8 mouse cellular contexts compared by ENCODE assay signal in genomic region chr3:90446389-90447122, GRCm38 (mm10). TPM values are rescaled to one million over a fixed set of nuclear protein-coding genes. Genes with fewer than 3 reads are reported as not detected.
DNase-seq lines count a peak whose midpoint lies in the region; ATAC-seq and TF ChIP-seq lines count a peak whose summit lies in the region.

No protein-coding gene starts in this region.

- H3K4me1 ChIP-seq in heart, embryonic 13.5 days = peaks cover 28% of the 10 kb centered on the region
- H3K4me1 ChIP-seq in kidney, embryonic 16.5 days (ENCODE audit: insufficient read depth, low read length) = peaks cover 20% of the 10 kb centered on the region
- peaks cover 13% of the 10 kb centered on the region; the same call in 1 of the 2 replicates for H3K4me1 ChIP-seq in midbrain, postnatal 0 days (ENCODE audit: insufficient read depth, low read length)
- peaks cover 18% of the 10 kb centered on the region for H3K4me1 ChIP-seq in testis, adult 2 months (ENCODE audit: control insufficient read depth, insufficient read depth, low read length)

- H3K27me3 ChIP-seq in heart, embryonic 13.5 days (replicated peaks) = no peaks in the 10 kb centered on the region
- no peaks in the 10 kb centered on the region for H3K27me3 ChIP-seq in kidney, embryonic 16.5 days (ENCODE audit: insufficient read depth, low read length)
- no peaks in the 10 kb centered on the region for H3K27me3 ChIP-seq in midbrain, postnatal 0 days (ENCODE audit: insufficient read depth, low read length)
- no peaks in the 10 kb centered on the region for H3K27me3 ChIP-seq in testis, adult 2 months (ENCODE audit: control insufficient read depth, insufficient read depth, low read length)

- H3K4me3 ChIP-seq in heart, embryonic 13.5 days = peak overlapping the region; percentile 39
- peak overlapping the region; percentile 27 for H3K4me3 ChIP-seq in kidney, embryonic 16.5 days (ENCODE audit: low read length)
- peak overlapping the region; percentile 30 for H3K4me3 ChIP-seq in midbrain, postnatal 0 days (ENCODE audit: low read depth, low read length)
- H3K4me3 ChIP-seq in testis, adult 2 months (ENCODE audit: control insufficient read depth, low read depth, low read length) = peak overlapping the region; percentile 73

- no peaks in the 10 kb centered on the region for H3K36me3 ChIP-seq in heart, embryonic 13.5 days
- no peaks in the 10 kb centered on the region for H3K36me3 ChIP-seq in kidney, embryonic 16.5 days (ENCODE audit: insufficient read depth, low read length)
- H3K36me3 ChIP-seq in midbrain, postnatal 0 days (ENCODE audit: insufficient read depth, low read length) = no peaks in the 10 kb centered on the region
- H3K36me3 ChIP-seq in testis, adult 2 months (ENCODE audit: control insufficient read depth, insufficient read depth, low read length) = 0 out of 2 replicates have a peak, but pooled peaks cover 1% of the 10 kb centered on the region

- no peaks in the 10 kb centered on the region for H3K9me3 ChIP-seq in heart, embryonic 13.5 days
- no peaks in the 10 kb centered on the region for H3K9me3 ChIP-seq in kidney, embryonic 16.5 days (ENCODE audit: low read length)
- no peaks in the 10 kb centered on the region for H3K9me3 ChIP-seq in midbrain, postnatal 0 days (ENCODE audit: low read length)

- H3K27ac ChIP-seq in heart, embryonic 13.5 days (replicated peaks) = peak overlapping the region; percentile 90
- H3K27ac ChIP-seq in kidney, embryonic 16.5 days (ENCODE audit: low read length) = peak overlapping the region; percentile 96
- H3K27ac ChIP-seq in midbrain, postnatal 0 days (ENCODE audit: low read depth, low read length) = peak overlapping the region; percentile 76
- H3K27ac ChIP-seq in testis, adult 2 months (ENCODE audit: control insufficient read depth, insufficient read depth, low read depth, low read length) = peak overlapping the region; percentile 94

- peak overlapping the region; percentile 70 for H3K9ac ChIP-seq in heart, embryonic 13.5 days
- H3K9ac ChIP-seq in kidney, embryonic 16.5 days (replicated peaks; ENCODE audit: low read length) = peak overlapping the region; percentile 58
- H3K9ac ChIP-seq in midbrain, postnatal 0 days (replicated peaks; ENCODE audit: low read length, poor library complexity, severe bottlenecking) = peak overlapping the region; percentile 50

- H3K4me2 ChIP-seq in heart, embryonic 13.5 days = peak overlapping the region; percentile 63
- H3K4me2 ChIP-seq in kidney, embryonic 16.5 days (replicated peaks; ENCODE audit: low read depth, low read length) = peak overlapping the region; percentile 49
- peak overlapping the region; percentile 49 for H3K4me2 ChIP-seq in midbrain, postnatal 0 days (ENCODE audit: low read depth, low read length, poor library complexity, severe bottlenecking)

- TF ChIP-seq POLR2A in testis, adult 2 months (IDR thresholded peaks at IDR 0.05; ENCODE audit: control insufficient read depth, low read depth, low read length) = peak; percentile 39; the same call in 1 of the 2 replicates

- TF ChIP-seq CTCF in midbrain, postnatal 0 days (IDR thresholded peaks at IDR 0.05) = no peak
- TF ChIP-seq CTCF in testis, adult 2 months (IDR thresholded peaks at IDR 0.05; ENCODE audit: control insufficient read depth, insufficient read depth, insufficient replicate concordance, low read depth, low read length) = peak; percentile 4; the same call in 1 of the 2 replicates

- peak; percentile 43 to 83 for DNase-seq in urinary bladder, adult 18-20 months (ENCODE audit: low spot score in 2 of 2)
- DNase-seq in urinary bladder, postnatal 10 days (ENCODE audit: low spot score) = no peak
- DNase-seq in fibroblast of lung, adult 2 months (ENCODE audit: low read depth) = peak; percentile 69
- peak; percentile 78 for DNase-seq in liver
- DNase-seq in midbrain, postnatal 0 days (ENCODE audit: low spot score) = peak; percentile 92

- under 1% methylated on average over 17 of the region's 17 CpGs for WGBS in heart, embryonic 13.5 days
- WGBS in kidney, embryonic 16.5 days = under 1% methylated on average over 17 of the region's 17 CpGs
- WGBS in midbrain, postnatal 0 days = 1% methylated on average over 17 of the region's 17 CpGs

- peak; percentile 84 for ATAC-seq in heart, embryonic 13.5 days (ENCODE audit: extremely low read depth, insufficient number of reproducible peaks, low FRiP score, low TSS enrichment)
- peak; percentile 96 for ATAC-seq in kidney, embryonic 16.5 days (ENCODE audit: low FRiP score, low TSS enrichment)
- ATAC-seq in midbrain, postnatal 0 days (ENCODE audit: low FRiP score) = peak; percentile 91

RNA-seq across cellular contexts. Expression of gene Ints3, which starts 13.1 kb away (rescaled TPM):
- polyA plus RNA-seq in heart, embryonic 13.5 days (2015; fragmentation: Nextera tagmentation; extraction: Ambion mirVana) = 17.5 and 19.8 TPM in 2 replicates
- polyA plus RNA-seq in kidney, embryonic 16.5 days (2015; fragmentation: Nextera tagmentation; extraction: Ambion mirVana) = 32.7 and 33.3 TPM in 2 replicates
- total RNA-seq in midbrain, postnatal 0 days (2014; rRNA removed) = 58.5 and 61.8 TPM in 2 replicates
- 19.7 and 22.3 TPM in 2 replicates for polyA plus RNA-seq in midbrain, postnatal 0 days (2015; fragmentation: Nextera tagmentation; extraction: Ambion mirVana)
- 18.3 and 19.1 TPM in 2 replicates for polyA plus RNA-seq in testis, adult 2 months (2012; rRNA removed)

RNA-seq across cellular contexts. Expression of gene Npr1, which starts 19.1 kb away (rescaled TPM):
- 9.7 and 11.4 TPM in 2 replicates for polyA plus RNA-seq in heart, embryonic 13.5 days (2015; fragmentation: Nextera tagmentation; extraction: Ambion mirVana)
- polyA plus RNA-seq in kidney, embryonic 16.5 days (2015; fragmentation: Nextera tagmentation; extraction: Ambion mirVana) = 20.0 and 20.5 TPM in 2 replicates
- 4.0 and 4.1 TPM in 2 replicates for total RNA-seq in midbrain, postnatal 0 days (2014; rRNA removed)
- 1.5 and 2.0 TPM in 2 replicates for polyA plus RNA-seq in midbrain, postnatal 0 days (2015; fragmentation: Nextera tagmentation; extraction: Ambion mirVana)
- polyA plus RNA-seq in testis, adult 2 months (2012; rRNA removed) = 54.5 and 64.8 TPM in 2 replicates

RNA-seq across cellular contexts. Expression of gene Ilf2, which starts 29.4 kb away (rescaled TPM):
- polyA plus RNA-seq in heart, embryonic 13.5 days (2015; fragmentation: Nextera tagmentation; extraction: Ambion mirVana) = 116 and 125 TPM in 2 replicates
- polyA plus RNA-seq in kidney, embryonic 16.5 days (2015; fragmentation: Nextera tagmentation; extraction: Ambion mirVana) = 219 and 223 TPM in 2 replicates
- 136 and 147 TPM in 2 replicates for total RNA-seq in midbrain, postnatal 0 days (2014; rRNA removed)
- 177 and 182 TPM in 2 replicates for polyA plus RNA-seq in midbrain, postnatal 0 days (2015; fragmentation: Nextera tagmentation; extraction: Ambion mirVana)
- 30.8 and 33.2 TPM in 2 replicates for polyA plus RNA-seq in testis, adult 2 months (2012; rRNA removed)

RNA-seq across cellular contexts. Expression of gene Snapin, which starts 44.3 kb away (rescaled TPM):
- 72.8 and 74.7 TPM in 2 replicates for polyA plus RNA-seq in heart, embryonic 13.5 days (2015; fragmentation: Nextera tagmentation; extraction: Ambion mirVana)
- polyA plus RNA-seq in kidney, embryonic 16.5 days (2015; fragmentation: Nextera tagmentation; extraction: Ambion mirVana) = 73.9 and 80.1 TPM in 2 replicates
- total RNA-seq in midbrain, postnatal 0 days (2014; rRNA removed) = 41.2 and 51.9 TPM in 2 replicates
- 93.5 and 97.2 TPM in 2 replicates for polyA plus RNA-seq in midbrain, postnatal 0 days (2015; fragmentation: Nextera tagmentation; extraction: Ambion mirVana)
- 33.5 and 42.2 TPM in 2 replicates for polyA plus RNA-seq in testis, adult 2 months (2012; rRNA removed)

RNA-seq across cellular contexts. Expression of gene Slc27a3, which starts 56.8 kb away (rescaled TPM):
- polyA plus RNA-seq in heart, embryonic 13.5 days (2015; fragmentation: Nextera tagmentation; extraction: Ambion mirVana) = 5.5 and 7.2 TPM in 2 replicates
- 15.7 and 18.3 TPM in 2 replicates for polyA plus RNA-seq in kidney, embryonic 16.5 days (2015; fragmentation: Nextera tagmentation; extraction: Ambion mirVana)
- 64.8 and 86.6 TPM in 2 replicates for total RNA-seq in midbrain, postnatal 0 days (2014; rRNA removed)
- 30.8 and 31.4 TPM in 2 replicates for polyA plus RNA-seq in midbrain, postnatal 0 days (2015; fragmentation: Nextera tagmentation; extraction: Ambion mirVana)
- 17.9 and 18.9 TPM in 2 replicates for polyA plus RNA-seq in testis, adult 2 months (2012; rRNA removed)
